Mouse (Mus musculus): Measurements from ENCODE around the gene Hist1h3i.
A peak's percentile ranks its signal among the peaks of the same experiment; 100 is the strongest.
"Not testable (repeated sequence)": the region's sequence is repeated elsewhere in the genome, so short reads cannot be mapped to it uniquely, and the experiment has no call there.

The Hist1h3i gene

DNA sequence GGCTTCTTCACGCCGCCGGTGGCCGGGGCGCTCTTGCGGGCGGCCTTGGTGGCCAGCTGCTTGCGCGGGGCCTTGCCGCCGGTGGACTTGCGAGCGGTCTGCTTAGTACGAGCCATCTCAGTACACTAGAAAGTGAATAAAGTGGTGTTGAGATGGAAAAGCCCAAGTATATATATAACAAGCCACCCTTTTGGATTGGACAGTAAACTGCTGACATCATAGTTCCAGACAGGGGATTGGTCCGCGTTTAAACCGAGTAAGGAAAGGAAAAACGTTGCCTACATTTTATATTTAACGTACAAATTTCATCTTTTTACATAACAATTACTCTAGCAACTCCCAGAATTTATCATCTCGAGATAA lies at the start of gene Hist1h3i:
TSS of gene Hist1h3i (minus strand) at position 116 of the 363 bp plus-strand sequence.
- peak; percentile 91 for DNase-seq (ENCODE audit: extremely low spot score)

DNA sequence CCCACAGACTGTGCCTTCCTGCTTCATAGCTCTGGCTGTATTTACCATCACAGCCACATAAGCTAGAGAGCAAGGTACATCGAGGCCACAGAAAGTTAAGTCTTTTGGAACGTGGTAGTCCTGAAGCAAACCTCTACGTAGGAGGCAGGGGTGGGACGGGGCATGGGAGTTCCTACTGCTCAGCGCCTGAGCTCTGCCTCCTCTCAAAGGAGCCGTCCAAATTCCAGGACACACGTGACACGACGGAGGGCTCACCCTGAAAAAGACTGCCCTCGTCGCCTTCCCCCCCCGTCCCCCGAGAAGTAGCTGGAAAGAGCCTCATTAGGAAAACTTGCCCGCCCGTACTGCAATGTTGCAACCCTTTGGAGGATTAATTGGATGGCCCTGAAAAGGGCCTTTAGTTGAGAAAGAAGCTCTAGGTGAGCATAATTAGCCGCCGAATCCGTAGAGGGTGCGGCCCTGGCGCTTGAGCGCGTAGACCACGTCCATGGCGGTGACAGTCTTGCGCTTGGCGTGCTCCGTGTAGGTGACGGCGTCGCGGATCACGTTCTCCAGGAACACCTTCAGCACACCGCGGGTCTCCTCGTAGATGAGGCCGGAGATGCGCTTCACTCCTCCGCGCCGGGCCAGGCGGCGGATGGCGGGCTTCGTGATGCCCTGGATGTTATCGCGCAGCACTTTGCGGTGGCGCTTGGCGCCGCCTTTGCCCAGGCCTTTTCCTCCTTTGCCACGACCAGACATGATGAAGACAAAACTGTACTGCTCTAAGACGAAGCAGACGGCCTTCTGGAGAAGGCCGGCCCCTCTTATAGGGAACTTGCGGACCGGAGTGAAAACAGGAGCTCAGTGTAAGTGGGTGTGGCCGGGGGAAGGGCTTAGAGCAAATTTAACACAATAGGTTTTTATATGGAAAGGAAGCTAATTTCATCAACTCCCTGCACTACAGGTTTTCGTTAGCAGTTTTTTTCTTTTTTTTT lies 48.5 kb upstream of the Hist1h3i start, which contains the start of gene Hist1h4n:
TSS of gene Hist1h4n (minus strand) at position 779 of the 977 bp plus-strand sequence.
- not testable (repeated sequence) for DNase-seq (ENCODE audit: extremely low spot score)

DNA sequence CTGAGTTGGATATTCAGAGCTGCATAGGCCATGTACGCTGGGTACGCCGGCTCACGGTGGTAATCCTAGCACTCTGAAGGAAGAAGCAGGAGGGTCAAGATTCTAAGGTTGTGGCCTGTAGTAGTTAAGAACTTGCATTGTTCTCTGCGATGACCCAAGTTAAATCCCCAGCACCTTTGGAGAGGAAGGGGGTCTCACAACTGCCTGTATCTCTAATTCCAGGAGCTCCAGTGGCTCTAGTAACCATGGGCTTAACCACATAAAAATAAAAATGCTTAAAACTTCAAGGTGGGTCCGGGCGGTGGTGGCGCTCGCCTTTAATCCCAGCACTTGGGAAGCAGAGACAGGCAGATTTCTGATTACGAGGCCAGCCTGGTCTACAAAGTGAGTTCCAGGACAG lies 47.2 kb upstream of the Hist1h3i start:
- DNase-seq (ENCODE audit: extremely low spot score): peak; percentile 22

DNA sequence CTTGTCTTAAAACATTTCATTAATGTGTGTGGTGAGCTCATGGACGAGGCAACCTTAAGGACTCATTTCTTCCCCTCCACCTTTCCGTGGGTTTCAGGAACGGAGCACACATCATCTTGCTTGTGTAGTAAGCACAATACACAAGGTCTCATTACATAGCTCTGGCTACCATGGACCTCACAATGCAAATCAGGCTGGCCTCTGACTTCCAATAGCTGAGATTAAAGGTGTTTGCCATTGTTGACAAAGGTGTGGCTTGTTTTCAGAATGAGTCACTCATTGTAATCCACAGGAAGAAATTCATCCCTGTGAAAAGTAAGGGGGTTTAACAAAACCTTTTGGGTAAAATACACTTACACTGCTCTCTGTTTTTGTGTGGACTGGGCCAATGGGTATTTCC lies 45.3 kb upstream of the Hist1h3i start:
- DNase-seq (ENCODE audit: extremely low spot score): no peak

DNA sequence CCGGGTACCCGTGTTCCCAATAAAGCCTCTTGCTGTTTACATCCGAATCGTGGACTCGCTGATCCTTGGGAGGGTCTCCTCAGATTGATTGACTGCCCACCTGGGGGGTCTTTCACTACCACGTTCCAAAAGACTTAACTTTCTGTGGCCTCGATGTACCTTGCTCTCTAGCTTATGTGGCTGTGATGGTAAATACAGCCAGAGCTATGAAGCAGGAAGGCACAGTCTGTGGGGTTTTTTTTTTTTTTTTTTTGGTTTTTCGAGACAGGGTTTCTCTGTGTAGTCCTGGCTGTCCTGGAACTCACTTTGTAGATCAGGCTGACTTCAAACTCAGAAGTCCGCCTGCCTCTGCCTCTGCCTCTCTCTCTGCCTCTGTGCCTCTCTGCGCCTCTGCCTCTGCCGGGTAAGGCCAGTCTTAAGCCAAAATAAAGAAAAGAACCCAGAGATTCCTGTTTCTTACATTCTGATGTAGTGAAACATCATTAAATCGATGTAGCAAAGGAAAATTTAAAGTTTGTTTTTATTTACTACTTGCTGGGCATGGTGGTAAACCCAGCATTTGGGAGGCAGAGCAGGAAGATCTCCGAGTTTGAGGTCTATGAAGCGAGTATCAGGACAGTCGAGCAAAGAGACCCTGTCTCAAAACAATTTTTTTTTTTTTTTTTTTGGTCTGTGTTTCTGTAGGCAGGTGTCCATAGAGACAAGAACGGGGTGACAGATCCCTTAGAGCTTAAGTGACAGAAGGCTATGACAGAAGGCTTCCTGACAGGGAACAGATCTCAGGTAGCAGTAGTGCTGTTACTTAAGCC lies 37.1 kb upstream of the Hist1h3i start:
- DNase-seq (ENCODE audit: extremely low spot score): not testable (repeated sequence)

DNA sequence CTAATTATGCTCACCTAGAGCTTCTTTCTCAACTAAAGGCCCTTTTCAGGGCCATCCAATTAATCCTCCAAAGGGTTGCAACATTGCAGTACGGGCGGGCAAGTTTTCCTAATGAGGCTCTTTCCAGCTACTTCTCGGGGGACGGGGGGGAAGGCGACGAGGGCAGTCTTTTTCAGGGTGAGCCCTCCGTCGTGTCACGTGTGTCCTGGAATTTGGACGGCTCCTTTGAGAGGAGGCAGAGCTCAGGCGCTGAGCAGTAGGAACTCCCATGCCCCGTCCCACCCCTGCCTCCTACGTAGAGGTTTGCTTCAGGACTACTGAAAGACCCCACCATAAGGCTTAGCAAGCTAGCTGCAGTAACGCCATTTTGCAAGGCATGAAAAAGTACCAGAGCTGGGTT lies 28.9 kb upstream of the Hist1h3i start:
- DNase-seq (ENCODE audit: extremely low spot score): not testable (repeated sequence)

DNA sequence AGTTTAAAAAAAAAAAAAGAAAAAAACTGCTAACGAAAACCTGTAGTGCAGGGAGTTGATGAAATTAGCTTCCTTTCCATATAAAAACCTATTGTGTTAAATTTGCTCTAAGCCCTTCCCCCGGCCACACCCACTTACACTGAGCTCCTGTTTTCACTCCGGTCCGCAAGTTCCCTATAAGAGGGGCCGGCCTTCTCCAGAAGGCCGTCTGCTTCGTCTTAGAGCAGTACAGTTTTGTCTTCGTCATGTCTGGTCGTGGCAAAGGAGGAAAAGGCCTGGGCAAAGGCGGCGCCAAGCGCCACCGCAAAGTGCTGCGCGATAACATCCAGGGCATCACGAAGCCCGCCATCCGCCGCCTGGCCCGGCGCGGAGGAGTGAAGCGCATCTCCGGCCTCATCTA lies 28.4 kb upstream of the Hist1h3i start, which contains the start of gene Hist1h4m:
TSS of gene Hist1h4m (plus strand) at position 208 of the 400 bp plus-strand sequence.
- DNase-seq (ENCODE audit: extremely low spot score): not testable (repeated sequence)

DNA sequence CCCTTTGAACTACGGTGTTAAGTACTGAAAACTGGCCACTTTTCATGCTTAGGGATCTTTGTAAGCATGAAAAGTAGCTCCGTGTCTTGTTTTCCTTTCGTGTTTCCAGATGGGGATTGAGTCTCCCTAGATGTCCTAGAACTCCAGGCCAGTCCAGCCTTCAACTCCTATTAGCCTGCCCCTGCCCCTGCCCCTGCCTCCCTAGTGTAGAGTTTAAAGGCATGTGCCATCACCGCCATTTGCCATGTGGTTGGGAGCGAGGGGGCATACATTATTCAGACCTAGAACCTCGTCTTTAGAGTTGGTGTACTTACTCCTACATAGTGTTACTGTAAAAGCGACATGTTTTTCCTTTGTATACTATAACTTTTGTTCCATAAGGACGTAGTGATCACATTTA lies 27.9 kb upstream of the Hist1h3i start:
- DNase-seq (ENCODE audit: extremely low spot score): not testable (repeated sequence)

DNA sequence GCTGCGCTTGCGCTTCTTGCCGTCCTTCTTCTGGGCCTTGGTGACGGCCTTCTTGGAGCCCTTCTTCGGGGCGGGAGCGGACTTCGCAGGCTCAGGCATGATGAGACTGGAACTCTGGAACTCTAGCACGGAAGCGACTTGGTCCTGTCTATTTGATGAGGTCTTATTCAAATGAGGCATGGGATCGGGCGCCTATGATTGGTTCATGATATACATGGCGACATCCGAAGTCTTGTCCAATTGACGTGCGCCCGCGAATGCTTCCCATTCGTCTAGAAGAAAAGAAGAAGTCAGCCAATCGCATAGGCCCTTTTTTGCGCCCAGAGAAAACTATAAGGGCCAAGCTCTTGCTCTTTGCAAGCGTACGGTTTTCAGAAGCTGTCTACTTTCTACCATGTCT lies 26.9 kb upstream of the Hist1h3i start, which contains the start of the genes Hist1h2bq and Hist1h2ao:
TSS of gene Hist1h2bq (minus strand) at position 125 of the 400 bp plus-strand sequence.
TSS of gene Hist1h2ao (plus strand) at position 393 of the 400 bp plus-strand sequence.
- not testable (repeated sequence) for DNase-seq (ENCODE audit: extremely low spot score)

DNA sequence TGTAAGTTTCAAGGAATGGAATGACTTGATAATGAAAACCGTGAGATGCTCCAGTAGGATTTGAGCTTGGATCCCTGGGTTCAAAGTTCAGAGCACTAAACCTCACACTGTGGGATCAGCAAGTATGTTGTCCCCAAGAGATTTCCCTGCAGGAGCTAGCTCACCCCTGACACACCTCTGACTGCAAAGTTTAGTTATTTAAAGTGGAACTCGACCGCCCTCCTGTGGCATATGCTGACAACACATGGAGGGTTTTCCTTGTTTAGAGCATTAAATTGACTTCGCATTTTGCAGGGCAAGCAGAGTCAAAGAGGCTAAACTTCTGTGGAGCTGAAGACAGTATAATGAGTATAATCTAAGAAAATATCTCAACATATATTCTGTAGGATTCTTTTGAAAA lies 19.9 kb upstream of the Hist1h3i start:
- DNase-seq (ENCODE audit: extremely low spot score): not testable (repeated sequence)

DNA sequence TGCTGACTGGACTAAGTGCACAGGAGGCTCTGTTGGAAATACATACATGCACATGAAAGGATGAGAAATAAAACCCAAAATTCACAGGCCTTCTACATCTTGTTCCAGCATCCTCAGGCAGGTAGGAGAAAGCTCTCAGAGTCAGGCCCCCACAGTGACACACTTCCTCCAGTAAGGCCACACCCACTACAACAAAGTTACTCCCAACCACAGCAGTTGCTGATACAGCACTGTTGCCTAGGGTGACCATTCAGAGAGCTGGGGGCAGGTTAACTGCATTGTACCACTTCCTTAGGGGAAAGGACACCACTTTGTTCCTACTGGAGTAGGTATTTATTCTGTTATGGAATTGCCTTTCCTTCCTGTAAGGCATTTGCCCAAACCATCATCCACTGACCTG lies 14.0 kb upstream of the Hist1h3i start:
- not testable (repeated sequence) for DNase-seq (ENCODE audit: extremely low spot score)

DNA sequence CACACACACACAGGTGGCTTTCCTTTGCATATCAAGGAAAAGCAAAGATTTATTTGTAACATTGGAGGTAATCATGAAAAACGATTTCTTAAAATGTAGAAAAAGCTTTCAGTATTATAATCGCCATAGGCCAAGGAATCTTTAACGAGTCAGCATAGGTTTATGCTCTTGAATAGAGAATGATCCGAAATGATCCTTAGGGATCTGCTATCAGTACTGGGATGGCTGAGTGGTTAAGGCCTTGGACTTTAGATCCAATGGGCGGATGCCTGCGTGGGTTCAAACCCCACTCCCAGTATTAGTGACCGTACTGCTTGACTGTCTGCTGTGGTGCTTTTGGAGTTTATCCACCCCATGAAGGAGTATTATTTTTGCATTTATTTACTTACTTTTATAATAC lies 12.4 kb upstream of the Hist1h3i start:
- no peak for DNase-seq (ENCODE audit: extremely low spot score)

DNA sequence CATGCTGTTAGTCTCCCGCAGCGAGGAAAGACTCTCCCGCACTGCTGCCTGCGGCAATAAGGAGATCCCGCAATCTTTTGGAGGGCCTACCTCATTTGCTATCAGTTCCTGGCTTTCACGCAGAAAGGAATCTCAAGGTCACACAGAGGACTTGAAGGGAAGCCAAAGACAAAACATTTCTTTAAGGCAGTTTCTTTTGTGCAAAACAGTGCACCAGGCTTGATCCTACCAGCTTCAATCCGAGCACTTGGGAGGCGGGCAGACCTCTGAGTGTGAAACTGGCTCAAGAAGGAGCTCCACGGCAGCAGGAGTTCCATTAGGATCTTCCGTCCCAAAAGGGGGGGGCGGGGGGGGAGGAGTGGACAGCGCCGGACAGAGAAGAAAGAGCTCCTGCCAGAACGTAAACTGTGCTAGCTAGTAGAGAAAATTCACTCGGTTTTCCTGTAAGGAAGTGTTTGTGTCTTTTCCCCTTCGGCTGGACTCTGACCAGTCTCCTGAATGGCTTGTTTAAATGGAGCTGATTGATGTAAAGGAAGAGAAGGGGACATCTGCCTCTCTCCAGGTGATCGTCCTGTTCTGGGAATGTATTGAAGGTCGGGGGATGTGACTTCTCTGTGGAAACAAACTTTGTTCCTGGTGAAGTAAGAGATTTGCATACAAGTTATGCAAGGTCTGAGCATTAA lies 7.6 kb upstream of the Hist1h3i start:
- peak; percentile 57 for DNase-seq (ENCODE audit: extremely low spot score)

DNA sequence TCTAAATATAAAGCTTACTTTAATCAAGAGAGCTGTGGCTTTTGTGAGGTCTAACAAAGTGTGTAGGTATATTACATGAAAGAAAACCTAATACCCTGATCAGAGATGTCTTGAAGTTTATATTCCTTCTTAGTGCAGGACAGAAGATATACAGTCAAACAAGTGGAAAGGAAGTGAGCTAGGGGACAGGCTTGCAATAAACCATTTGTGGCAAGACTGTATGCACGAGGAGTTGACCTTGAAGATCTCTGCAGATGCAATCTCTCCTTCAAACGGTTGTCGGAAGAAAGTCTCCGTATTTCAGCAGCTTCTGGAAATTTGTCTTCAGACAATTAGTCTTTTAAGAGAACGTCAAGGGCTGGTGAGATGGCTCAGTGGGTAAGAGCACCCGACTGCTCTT lies 6.8 kb upstream of the Hist1h3i start:
- no peak for DNase-seq (ENCODE audit: extremely low spot score)

DNA sequence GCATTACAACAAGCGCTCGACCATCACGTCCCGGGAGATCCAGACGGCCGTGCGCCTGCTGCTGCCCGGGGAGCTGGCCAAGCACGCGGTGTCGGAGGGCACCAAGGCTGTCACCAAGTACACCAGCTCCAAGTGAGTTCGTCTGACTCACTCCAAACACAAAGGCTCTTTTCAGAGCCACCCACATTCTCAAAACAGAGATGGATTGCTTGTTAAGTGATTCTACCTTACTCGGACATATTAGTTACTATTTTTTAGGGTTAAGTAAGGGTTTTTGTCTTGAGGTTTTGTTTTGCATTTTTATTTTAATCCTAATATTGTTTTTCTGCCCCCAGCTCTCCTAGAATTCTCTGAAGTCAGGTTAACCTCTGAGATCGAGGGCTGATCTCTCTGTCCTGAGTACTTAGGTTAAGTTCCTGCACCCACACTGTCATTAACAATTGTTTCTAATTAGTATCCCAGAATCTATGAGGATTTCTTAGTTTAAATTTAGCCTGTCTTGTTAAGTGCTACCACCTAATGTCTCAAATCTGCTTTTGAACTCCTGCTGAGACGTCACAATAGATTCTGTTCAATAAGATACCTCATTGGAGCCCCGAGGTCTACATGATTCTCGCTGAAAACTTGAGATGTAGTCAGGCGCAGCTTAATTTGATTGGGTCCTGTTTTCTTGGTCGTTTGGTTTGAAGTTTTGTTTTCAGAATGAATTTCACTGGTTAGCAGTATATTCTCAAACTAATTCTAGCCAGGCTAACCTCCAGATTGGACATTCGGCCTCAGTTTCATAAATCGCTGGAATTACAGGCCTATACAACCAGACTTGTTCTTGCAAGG lies 4.8 kb upstream of the Hist1h3i start:
- DNase-seq (ENCODE audit: extremely low spot score): peak; percentile 63

DNA sequence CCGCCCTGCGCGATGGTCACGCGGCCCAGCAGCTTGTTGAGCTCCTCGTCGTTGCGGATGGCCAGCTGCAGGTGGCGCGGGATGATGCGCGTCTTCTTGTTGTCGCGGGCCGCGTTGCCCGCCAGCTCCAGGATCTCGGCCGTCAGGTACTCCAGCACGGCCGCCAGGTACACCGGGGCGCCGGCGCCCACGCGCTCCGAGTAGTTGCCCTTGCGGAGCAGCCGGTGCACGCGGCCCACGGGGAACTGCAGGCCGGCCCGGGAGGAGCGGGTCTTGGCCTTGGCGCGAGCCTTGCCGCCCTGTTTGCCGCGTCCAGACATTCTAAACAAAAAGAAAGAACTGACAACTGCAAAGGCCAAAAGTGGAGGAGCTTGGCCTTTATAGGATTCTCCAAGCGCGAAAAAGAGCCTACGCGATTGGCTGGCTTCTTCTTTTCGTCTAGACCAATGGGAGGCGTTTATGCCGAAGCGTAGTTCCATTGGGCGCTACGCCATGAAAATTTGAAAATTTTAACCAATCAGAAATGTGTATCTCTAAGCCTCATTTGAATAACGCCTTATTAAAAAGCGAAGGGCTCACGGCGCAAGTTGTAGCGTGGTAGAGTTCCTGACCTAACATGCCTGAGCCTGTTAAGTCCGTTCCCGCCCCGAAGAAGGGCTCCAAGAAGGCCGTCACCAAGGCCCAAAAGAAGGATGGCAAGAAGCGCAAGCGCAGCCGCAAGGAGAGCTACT lies 3.9 kb upstream of the Hist1h3i start, which contains the start of the genes Hist1h2an and Hist1h2bp:
TSS of gene Hist1h2an (minus strand) at position 320 of the 731 bp plus-strand sequence.
TSS of gene Hist1h2bp (plus strand) at position 563 of the 731 bp plus-strand sequence.
- DNase-seq (ENCODE audit: extremely low spot score): peak; percentile 95

DNA sequence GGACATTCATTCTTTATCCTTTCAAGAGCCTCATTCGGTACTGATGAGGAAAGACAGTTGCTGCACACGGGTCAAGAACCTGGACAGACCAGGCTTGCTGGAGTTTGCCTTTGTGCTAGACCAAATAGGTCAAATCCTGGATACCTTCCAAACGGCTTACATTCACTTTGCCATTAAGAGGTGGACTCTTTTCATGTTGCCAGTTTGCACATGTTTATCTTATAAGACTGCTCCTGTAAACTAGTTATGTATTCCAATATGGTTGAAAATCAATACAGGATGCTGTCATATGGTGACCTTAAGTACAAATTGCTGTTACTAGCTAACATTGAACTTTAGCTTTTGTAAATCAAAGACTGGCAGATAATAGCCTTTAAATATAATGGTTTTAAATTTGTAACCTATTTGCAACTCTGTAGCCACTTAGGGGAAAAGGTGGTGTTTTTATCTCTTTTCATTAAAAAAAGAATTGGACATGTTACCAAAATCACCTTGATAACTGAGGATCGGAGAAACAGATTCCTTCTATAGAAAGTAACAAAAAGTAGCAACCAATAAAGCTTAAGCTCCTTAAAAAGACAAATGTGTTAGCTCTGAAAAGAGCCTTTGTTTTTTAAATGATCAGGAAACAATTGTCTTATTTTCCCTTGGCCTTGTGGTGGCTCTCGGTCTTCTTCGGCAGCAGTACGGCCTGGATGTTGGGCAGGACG lies 3.2 kb upstream of the Hist1h3i start:
- DNase-seq (ENCODE audit: extremely low spot score): peak; percentile 74

DNA sequence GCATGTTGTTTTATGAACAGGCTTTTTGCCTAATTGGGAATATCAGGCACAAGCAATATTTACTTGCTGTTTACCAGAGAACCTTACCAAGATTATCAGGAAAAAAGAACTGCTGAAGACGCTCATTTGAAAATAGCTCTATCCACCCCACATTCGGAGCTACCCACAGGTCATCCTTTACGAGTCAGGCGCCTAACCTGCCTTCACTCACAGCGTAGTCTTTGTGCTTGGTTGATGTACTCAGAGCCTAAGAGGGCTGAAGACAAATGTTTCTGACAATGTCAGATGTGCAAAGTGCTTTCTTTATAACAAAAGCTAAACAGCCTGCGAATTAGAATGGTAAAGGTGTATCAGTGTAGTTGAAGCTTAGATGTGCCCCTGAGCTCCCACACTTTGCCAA lies 1.1 kb upstream of the Hist1h3i start:
- DNase-seq (ENCODE audit: extremely low spot score): peak; percentile 45

DNA sequence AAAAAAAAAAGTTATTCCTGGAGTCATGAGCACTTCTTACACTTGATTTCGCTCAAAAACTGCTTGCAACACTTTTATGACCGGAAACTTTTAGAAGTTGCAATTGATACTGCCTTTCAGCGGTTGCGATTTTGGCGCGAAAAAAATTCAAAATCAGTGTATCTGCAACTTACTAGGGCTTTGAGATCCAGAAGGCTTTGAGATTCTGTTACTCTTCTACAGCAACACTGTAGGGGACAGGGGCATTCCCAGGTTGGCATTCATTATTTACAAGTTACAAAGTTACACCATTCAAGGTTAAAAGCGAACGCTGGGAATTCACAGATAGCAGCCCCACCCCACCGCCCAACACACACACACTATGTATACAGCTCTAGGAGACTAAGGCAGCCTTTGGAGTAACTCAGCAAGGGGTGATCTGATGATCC lies 578 bp upstream of the Hist1h3i start:
- DNase-seq (ENCODE audit: extremely low spot score): peak; percentile 76

Data from embryo, embryonic 9.5 days (tissue).